Mouse (Mus musculus): ENCODE results near the gene Chpf2.

DNA sequence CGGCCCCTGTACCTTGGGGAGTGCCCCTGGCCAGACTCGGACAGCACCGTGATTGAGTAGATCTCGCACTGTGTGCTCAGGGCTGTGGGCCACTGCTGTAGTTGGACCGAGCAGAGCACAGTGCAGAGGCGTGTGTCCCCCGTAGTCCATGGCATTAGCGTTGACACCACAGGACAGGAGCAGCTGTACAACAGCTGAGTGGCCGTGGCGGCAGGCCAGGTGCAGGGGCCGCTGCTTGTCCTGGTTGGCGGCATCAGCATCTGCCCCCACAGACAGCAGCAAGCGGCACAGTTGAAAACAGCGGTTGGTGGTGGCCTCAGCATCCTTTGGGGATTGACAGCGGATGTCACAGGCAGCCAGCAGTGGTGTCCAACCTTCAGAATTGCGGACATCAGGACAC, 48.9 kb upstream of the Chpf2 start:
- TF ChIP-seq CTCF (IDR thresholded peaks at IDR 0.05; ENCODE audit: extremely low read depth, insufficient read length, insufficient replicate concordance, low read depth, low read length) (no peak), POLR2A (IDR thresholded peaks at IDR 0.05; ENCODE audit: low read depth, low read length) (no peak)
